In genomic region chr9:91566006-91566641, GRCm38 (mm10) we compare ENCODE assay signal across 21 mouse cellular contexts.
A peak's percentile ranks its signal among the peaks of the same experiment; 100 is the strongest.
DNase-seq lines count a peak whose midpoint lies in the region; ATAC-seq lines count a peak whose summit lies in the region.
"Had no signal": no experiment of that assay in that cellular context is flagged by ENCODE, and none has a peak within 500 bp of the region (broad histone marks: within the 10 kb centered on the region; RNA-seq: fewer than 3 reads in every experiment).

No protein-coding gene starts in this region.

- H3K27me3 ChIP-seq in midbrain, embryonic 14.5 days (ENCODE audit: control insufficient read depth, insufficient read depth, low read length), result no peaks in the 10 kb centered on the region
- H3K27me3 ChIP-seq: embryonic facial prominence, embryonic 13.5 days; heart, embryonic 12.5 days had no signal

- peak; percentile 12 for DNase-seq in embryo, embryonic 10.5 days (ENCODE audit: low spot score)
- DNase-seq in embryo, embryonic 9.5 days (ENCODE audit: extremely low spot score), result no peak
- DNase-seq in embryo, embryonic 11.5 days (ENCODE audit: low read depth, low spot score), result peak; percentile 7
- peak; percentile 50 for DNase-seq in hindlimb bud, embryonic 11.5 days (ENCODE audit: extremely low spot score, low read depth, low spot score)
- DNase-seq in mesoderm, embryonic 11.5 days (ENCODE audit: low read depth, low spot score), result peak; percentile 35
- no peak for DNase-seq in midbrain, embryonic 14.5 days
- DNase-seq in lung, postnatal 25 days (ENCODE audit: low spot score), result no peak
- DNase-seq: adrenal gland, postnatal 10 days; B cell, adult 2 months; cerebellum, adult 11 months; cerebellum, adult 8-10 months; cerebellum, postnatal 14 days; gastrocnemius, postnatal 14 days had no signal

- 86% methylated on average over 5 of the region's 5 CpGs for WGBS in midbrain, embryonic 14.5 days

- no peak overlapping the region for H3K9ac ChIP-seq in midbrain, embryonic 14.5 days (replicated peaks; ENCODE audit: low read length)
- H3K9ac ChIP-seq: embryonic facial prominence, embryonic 13.5 days; heart, embryonic 12.5 days; hindbrain, embryonic 14.5 days had no signal

- ATAC-seq in midbrain, embryonic 14.5 days (ENCODE audit: low FRiP score, low TSS enrichment), result no peak
- ATAC-seq: CD4-positive, CD25-positive, alpha-beta regulatory T cell, adult 4 months; forebrain, embryonic 16.5 days had no signal

- no peak overlapping the region for H3K27ac ChIP-seq in midbrain, embryonic 14.5 days (replicated peaks; ENCODE audit: low read depth, low read length)
- H3K27ac ChIP-seq: embryonic facial prominence, embryonic 13.5 days; forebrain, embryonic 10.5 days; hindbrain, embryonic 10.5 days; hindbrain, embryonic 14.5 days had no signal

- H3K36me3 ChIP-seq in midbrain, embryonic 14.5 days (ENCODE audit: control insufficient read depth, insufficient read depth, low read length), result no peaks in the 10 kb centered on the region
- H3K36me3 ChIP-seq: embryonic facial prominence, embryonic 13.5 days; forebrain, embryonic 10.5 days; G1E; heart, embryonic 12.5 days; hindbrain, embryonic 10.5 days had no signal

- H3K4me2 ChIP-seq in midbrain, embryonic 14.5 days (ENCODE audit: low read length), result no peak overlapping the region
- H3K4me2 ChIP-seq: embryonic facial prominence, embryonic 13.5 days; heart, embryonic 12.5 days; hindbrain, embryonic 14.5 days had no signal

- H3K9me3 ChIP-seq in midbrain, embryonic 14.5 days (ENCODE audit: control insufficient read depth, low read length), result no peaks in the 10 kb centered on the region
- H3K9me3 ChIP-seq: embryonic facial prominence, embryonic 13.5 days; forebrain, embryonic 10.5 days; G1E; hindbrain, embryonic 10.5 days had no signal

- no peaks in the 10 kb centered on the region for H3K4me1 ChIP-seq in midbrain, embryonic 14.5 days (ENCODE audit: control insufficient read depth, insufficient read depth, low read length)
- H3K4me1 ChIP-seq: embryonic facial prominence, embryonic 13.5 days; forebrain, embryonic 10.5 days; heart, embryonic 12.5 days; hindbrain, embryonic 10.5 days had no signal

- H3K4me3 ChIP-seq in midbrain, embryonic 14.5 days (replicated peaks; ENCODE audit: low read depth, low read length), result no peak overlapping the region
- H3K4me3 ChIP-seq: embryonic facial prominence, embryonic 13.5 days; forebrain, embryonic 10.5 days; heart, embryonic 12.5 days; hindbrain, embryonic 10.5 days had no signal

Comparison
In these comparisons a context has a peak if more than half of its experiments do, and no peak if none do; other contexts are left out.
1. DNase-seq: peak in embryo, embryonic 10.5 days (single experiment), embryo, embryonic 11.5 days (single experiment), hindlimb bud, embryonic 11.5 days (single experiment) and mesoderm, embryonic 11.5 days (single experiment); none in embryo, embryonic 9.5 days (single experiment), midbrain, embryonic 14.5 days (single experiment) and lung, postnatal 25 days (single experiment).